Mouse (Mus musculus): ENCODE results near the gene Irak3.
"Not testable (repeated sequence)": the region's sequence is repeated elsewhere in the genome, so short reads cannot be mapped to it uniquely, and the experiment has no call there.

The Irak3 gene

DNA sequence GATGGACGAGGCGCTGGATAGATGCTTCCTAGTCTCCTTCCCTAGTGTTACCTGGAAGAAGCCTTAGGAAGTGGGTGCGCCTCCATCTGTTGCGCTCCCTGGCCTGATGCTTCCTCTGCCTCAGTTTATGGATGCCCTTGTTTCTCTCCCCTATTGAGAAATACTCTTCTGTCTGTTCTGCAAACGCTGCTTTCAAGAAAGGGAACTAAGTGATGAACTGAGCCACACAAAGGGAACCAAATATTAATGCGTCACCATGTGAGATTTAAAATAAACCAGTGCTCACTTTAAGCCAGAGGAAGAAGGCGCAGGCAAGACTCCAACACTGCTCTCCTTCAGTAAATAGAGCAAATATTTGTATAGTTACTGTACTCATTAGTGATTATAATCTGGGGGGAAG lies 38.4 kb downstream of the Irak3 start:
- no peak for DNase-seq (ENCODE audit: low read depth, low spot score)

DNA sequence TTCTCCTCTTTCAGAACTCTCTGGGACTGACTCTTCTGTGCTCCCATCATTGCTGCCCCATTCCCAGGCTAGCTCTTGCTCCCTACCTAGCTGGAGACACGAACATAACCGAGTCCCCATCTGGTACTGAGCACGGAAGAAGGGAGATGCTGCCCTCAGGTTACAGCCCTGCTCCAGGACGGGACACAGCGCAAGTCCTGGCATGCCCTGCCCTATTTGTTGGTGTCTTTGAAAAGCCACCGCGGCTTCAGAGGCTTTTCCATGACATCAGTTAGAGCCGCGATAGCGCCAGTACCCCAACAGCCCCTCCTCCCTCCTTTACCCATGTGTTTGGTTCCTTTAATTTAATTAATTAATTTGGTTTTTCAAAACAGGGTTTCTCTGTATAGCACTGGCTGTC lies 39.1 kb downstream of the Irak3 start:
- DNase-seq (ENCODE audit: low read depth, low spot score): no peak

DNA sequence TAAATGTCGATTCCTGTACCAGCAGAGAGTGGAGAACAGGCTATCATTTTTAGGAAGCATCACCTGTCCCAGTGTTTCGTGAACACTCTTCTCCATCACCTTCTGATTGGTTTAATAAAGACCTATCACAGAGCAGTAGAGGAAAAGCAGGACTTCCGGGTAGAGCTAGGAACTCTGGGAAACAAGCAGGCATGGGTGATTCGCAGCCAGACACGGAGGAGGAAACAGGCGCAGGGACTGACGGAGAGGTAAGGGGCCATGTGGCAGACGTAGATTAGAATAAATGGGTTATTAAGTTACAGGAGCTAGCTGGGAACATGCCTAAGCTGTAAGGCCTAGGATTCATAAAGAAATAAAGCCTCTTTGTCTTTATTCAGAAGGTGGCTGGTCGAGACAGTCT lies 41.4 kb downstream of the Irak3 start:
- DNase-seq (ENCODE audit: low read depth, low spot score): no peak

DNA sequence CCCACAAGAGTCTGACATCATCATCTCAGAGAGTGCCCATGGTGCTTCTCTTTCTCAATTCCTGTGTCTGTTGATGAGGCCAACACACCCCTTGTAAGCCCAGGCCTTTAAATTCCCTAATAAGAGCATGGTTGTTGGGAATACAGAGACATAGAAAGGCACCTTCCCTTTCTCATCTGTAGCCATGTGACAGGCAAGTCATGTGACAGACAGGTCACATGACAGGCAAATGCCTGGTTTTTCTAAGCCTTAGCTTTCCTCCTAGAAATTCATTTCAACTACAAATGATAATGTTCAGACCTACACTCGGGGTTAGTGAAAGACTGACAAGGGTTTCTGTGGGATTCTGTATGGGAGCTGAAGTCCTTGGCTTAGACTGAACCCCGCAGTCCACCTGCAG lies 48.0 kb downstream of the Irak3 start:
- DNase-seq (ENCODE audit: low read depth, low spot score): no peak

DNA sequence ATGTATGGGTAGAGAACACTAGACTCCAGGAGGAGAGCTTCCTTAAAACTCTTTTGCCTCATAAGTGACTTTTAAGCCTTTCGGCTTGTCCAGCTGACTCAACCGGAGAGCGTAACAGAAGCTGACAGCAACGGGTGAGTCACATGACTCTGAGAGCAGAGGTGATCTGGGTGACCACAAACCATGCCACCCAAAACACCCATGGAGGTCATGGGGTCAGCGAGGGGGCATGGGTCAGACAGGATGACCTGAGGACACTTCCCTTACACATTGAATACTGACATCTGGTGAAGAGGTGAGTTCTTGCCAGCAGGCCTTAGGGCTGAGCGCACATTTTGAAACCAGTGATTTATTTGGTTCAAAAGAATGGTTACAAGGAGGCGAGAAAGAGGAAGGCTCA lies 50.3 kb downstream of the Irak3 start:
- DNase-seq (ENCODE audit: low read depth, low spot score): no peak

DNA sequence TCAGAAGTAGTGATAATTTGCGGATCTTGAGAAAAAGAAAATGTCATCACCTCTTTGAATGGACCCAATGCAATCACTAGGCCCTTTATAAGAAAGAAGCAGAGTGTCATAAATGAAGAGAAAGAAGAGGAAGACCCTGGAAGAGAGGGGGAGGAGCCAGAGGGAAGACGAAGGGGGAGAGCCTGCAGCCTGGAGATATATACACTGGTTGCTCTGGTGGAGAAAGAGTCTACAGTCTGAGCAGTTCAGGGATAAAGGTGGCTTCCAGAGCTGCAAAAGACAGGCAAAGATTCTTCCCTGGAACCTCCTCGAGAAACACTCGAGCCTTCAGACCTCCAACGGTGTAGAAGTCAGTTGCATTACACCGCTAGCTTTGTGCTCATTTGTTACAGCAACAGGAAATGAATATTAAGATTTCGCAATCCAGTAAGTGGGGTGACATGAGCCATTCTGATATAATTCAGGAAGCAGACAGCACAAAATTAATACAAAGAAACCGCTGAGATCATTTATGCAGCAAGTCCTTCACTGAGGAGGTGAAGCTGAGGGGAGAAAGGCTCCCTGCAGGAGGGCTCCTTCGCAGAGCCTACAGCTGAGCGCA lies 60.9 kb downstream of the Irak3 start:
- no peak for DNase-seq (ENCODE audit: low read depth, low spot score)

DNA sequence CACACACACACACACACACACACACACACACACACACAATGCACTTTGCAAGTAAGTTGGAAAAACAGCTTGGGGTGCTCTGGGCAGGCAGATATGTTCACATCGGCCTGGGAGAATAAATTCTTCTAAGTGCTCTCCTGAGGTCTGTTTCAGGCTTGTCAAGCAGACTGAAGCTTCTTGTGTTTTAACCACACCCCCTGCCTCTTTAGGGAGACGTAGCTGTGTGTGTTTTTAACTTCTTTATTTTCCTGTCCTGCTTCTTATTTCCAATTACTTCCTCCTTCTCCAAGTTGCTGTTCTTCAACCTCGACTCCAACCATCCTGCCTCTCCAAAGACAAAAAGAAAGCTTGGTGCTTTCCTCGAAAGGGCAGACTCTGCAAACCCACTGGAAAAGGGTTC lies 61.7 kb downstream of the Irak3 start:
- no peak for DNase-seq (ENCODE audit: low read depth, low spot score)

DNA sequence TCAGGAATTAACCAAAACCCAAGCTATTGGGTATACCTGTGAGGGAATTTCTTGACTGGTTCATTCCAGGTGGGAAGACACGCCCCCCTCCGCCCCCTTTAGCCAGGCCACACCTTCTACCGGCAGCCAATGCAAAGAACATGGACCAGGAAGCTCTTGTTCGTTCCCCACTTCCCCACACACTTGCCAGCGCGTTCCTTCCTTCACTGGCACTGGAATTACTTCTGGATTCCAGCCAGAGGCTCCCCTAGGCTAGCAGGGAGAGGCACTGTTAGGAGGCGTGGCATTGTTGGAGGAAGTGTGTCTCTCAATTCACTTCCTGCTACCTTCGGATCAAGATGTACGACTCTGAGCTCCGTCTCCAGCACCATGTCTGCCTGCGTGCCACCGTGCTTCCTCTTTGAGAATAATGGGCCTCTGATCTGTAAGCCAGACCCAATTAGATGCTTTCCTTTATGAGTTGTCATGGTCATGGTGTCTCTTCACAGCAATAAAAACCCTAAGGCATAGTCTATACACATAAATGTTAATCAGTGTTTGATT lies 65.8 kb downstream of the Irak3 start:
- no peak for DNase-seq (ENCODE audit: low read depth, low spot score)

DNA sequence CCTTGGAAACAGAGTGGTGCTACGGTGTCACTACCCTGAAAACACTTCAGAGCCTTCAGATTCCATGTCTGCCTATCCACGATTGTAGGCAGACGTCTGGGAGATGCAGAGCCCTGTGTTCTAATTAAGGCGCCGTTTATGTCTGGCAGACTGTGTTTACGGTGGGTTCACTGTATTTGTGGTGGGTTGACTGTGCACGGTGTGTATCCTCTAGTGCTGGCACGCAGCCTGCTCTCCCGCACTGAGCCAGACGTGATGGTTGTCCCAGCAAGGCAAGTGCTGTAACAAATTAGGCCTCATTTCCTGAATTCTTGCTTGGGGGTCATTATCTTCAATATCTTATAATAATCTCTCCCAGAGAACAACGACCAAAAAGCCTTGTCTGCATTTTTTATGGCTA lies 68.2 kb downstream of the Irak3 start:
- no peak for DNase-seq (ENCODE audit: low read depth, low spot score)

DNA sequence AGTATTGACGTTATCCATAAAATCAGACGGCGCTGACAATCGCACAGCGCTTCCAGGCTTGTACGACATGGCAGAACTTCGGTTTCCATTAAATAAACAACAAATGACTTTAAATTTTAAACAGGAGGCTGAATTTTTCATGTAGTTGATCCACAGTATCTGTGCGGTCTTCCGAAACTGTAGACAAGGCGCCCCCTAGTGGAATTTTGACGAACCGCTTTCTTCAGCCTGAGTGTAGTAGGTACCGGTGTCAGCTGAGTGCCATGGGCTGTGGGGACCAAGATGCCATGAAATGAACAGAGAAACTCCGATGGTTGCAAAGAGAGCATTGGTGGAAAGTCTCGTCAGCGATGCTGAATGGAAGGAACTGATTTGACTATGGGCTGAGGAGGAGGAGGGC lies 71.3 kb downstream of the Irak3 start:
- DNase-seq (ENCODE audit: low read depth, low spot score): no peak

DNA sequence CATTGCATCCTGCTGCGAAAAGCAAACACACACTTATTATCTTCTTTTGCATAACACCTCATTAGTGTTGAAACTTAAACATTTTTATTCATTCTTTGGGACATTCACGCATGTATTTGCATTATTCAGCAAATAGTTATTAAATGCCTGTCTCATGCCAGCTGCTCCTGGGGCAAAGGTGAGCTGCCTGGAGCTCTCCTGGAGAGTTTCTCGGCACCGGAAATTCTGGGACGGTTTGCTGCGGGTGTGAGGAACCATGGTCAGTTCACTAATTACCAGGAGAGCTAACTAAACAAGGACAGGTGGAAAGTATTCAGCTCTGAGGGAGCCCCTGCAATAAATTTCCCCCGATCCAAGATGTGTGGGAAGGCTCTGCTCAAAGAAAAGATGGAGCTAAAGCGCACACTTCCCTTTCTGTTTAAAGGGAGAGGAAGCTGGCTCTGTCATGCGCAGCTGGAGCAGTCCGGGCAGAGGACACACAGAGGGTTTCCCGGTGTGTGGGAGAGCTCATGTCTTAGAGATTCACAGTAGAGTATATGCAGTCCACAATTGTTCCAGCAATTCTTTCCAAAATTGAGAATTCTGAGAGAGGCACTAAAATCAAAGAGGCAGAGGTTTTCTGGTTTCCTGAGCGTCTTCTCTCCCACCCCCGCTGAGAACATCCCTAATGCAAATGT lies 73.2 kb downstream of the Irak3 start:
- DNase-seq (ENCODE audit: low read depth, low spot score): no peak

DNA sequence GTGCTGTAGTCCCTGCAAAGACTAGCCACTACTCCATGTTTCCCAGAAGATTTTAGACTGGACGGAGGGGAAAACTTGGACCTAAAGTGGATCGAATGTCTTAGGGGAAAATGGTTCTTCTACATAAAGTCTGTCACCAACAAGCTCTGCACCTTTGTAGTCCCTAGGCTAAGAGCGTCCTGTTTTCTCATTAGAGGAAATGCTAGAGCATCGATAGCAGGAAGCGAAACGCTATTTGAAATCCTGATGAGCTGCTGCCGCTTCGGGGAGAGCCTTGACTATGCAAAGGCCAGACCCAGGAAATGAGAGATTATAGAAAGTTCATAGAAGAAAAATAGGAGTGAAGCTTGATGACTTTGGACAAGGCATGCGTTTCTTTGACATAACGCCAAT lies 76.5 kb downstream of the Irak3 start:
- no peak for DNase-seq (ENCODE audit: low read depth, low spot score)

DNA sequence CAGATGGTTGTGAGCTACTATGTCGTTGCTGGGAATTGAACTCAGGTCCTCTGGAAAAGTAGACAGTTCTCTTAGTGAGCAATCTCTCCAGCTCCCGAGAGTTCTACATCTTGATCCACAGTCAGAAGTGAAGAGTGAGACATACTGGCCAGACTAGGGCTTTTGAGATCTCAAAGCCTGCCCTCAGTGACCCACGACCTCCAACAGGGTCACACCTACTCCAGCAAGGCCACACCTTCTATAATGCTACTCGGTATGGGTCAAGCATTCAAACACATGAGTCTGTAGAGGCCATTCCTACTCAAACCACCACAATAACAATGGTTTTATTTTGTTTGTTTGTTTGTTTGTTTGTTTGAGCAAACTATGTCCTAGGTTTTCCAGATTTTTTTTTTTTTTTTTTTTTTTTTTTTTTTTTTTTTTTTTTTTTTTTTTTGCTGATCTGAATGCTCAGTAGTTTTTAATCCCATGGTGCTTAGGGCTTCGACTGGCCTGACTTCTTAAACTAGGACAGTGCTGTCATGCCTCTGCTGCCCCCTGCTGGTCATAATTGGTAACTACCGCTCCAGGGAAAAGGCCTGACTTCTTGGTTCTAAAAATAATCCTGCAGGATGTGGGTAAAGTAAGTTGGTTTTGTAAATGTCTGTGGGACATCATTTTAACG lies 77.0 kb downstream of the Irak3 start:
- DNase-seq (ENCODE audit: low read depth, low spot score): no peak

DNA sequence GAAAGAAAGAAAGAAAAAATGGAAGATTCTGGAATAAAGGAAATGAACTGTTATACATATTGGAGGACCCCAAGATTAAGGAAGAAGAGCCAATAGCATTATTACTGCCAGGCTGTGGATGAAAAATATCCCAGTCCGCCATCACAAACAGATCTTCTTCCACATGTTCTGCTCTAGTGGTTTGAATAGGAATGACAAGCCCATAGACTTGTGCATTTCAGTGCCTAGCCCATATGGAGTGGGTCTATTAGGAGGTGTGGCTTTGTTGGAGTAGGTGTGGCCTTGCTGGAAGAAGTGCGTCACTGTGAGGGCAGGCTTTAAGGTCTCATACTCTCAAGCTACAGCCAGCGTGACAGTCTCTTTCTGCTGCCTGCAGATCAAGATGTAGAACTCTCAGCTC lies 78.2 kb downstream of the Irak3 start:
- DNase-seq (ENCODE audit: low read depth, low spot score): no peak

DNA sequence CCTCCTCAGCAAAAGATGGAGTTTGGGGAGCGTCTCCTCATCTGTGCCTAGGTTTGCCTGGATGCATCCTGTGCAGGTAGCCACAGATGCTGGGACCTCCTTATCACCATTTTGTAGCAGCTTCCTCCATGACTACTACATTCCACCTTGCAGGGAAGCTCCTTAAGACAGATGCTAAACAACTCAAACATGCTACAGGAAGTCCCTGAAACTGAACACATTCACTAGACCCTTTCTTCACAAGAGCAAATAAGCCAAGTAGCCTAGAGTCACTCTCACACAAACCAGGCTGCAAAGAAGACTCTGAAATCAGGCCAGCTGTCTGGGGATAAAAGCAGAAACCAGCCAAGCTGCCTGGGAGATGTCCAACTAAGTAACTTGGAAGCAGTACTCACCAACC lies 86.7 kb downstream of the Irak3 start:
- DNase-seq (ENCODE audit: low read depth, low spot score): no peak

DNA sequence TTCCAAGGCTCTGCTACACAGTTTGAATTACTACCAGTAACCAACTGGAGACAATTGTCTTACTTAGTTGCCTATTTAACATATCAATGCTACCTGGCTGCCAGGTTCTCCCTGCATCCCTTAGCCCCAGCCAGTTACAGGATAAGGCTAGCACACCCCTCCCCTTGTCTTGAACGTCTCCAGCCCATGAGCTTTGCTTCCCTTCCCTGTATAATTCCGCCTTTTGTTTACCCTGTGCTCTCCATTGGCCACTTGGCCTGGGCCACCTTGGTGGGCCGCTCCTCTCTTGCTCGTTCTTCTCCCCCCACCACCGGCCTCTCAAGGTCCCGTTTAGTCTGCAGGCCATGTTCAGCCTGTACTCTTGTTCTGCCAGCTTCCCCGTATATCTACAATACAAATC lies 87.4 kb downstream of the Irak3 start:
- no peak for DNase-seq (ENCODE audit: low read depth, low spot score)

DNA sequence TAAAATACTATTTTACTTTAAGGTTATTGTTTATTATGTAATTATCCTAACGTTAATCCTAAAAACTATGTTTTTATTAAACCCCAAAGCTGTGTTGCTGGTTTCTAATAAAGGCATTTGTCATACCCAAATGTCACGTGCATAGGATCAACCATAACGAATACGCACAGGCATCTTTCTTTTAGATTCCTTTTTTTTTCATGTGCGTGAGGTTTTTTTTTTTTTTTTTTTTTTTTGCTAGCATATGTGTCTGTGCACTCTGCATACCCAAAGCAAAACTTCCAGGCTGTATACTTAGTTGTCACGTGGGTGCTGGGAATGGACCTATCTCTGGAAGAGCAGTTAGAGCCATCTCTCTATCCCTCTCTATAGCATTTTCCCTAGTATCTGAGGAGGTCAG lies 88.0 kb downstream of the Irak3 start:
- no peak for DNase-seq (ENCODE audit: low read depth, low spot score)

DNA sequence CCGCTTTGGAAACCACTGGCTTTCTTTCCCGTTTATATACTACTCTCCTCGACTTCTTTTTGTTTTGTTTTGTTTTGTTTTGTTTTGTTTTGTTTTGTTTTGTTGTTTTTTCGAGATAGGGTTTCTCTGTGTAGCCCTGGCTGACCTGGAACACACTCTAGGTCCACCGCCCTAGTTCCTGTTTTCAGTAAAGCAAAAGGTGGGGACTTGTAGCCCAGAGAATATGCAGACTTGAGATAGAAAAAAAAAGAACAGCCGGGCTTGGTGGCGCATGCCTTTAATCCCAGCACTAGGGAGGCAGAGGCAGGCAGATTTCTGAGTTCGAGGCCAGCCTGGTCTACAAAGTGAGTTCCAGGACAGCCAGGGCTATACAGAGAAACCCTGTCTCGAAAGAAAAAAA lies 88.4 kb downstream of the Irak3 start:
- not testable (repeated sequence) for DNase-seq (ENCODE audit: low read depth, low spot score)

DNA sequence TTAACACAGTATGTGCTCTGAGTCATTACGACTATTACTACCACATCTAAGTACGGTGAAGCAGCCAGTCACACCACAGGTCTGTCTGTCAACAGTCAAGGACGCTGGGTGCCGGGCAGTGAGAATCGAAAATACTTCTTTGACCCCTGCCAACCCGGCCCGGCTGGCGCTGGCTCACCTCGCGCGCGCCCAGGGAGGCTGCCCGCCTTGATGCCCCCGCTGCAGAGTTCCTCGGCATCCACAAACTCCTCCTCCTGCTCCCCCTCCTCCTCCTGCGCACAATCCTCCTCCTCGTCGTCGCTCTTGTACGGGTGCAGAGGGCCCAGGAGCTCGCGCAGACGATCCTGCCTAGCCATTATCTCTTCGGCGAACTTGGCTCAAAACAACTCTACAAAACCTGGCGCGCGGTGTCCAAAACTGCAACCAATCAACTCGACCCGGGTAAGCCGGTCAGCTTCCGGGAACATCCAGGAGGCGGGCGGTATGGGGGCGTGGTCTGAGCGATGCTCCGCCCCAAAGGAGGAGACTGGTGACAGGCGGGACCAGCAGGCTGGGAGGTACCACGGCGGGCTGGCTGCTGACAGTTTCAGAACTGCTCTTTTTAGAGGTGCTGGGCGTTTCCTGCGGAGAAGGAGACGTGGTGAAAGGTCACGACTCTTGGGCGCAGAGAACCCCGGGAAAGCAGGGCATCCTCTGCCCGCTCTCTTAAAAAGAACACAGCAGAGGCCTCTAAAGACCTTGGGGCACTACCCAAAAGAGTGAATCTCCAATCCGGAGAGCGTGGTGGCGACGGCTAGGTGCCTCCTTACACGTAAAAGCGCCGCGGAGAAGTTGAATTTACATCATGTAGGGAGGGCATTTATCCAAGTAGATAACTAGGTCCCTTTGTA lies 89.2 kb downstream of the Irak3 start, which contains the start of gene Helb:
Helb (minus strand) TSS at position 481 of the 890 bp plus-strand sequence.
- peak; percentile 92 for DNase-seq (ENCODE audit: low read depth, low spot score)

DNA sequence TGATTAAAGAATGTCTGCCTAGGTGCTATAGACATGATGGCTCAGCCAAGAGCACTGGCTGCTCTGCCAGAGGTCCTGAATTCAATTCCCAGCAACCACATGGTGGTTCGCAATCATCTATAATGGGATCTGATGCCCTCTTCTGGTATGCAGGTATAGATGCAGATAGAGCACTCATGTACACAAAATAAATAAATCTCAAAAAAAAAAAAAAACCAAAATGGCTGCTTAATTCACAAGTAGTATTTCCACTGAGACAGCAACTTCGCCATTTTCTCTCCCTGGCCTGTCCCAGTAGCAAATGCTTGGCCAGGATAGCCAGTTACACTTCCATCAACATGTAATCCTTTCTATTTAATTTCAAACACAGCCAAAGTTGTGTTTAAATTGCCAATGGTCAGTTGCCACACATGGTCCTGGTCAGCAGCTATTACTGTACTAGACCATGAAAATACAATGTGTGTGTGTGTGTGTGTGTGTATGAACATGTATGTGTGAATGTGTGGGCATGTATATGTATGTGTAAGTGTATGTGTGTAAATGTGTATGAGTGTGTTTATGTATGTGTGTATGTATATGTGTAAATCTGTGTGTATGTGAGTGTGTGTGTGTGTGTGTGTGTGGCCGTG lies 90.1 kb downstream of the Irak3 start:
- DNase-seq (ENCODE audit: low read depth, low spot score): no peak

DNA sequence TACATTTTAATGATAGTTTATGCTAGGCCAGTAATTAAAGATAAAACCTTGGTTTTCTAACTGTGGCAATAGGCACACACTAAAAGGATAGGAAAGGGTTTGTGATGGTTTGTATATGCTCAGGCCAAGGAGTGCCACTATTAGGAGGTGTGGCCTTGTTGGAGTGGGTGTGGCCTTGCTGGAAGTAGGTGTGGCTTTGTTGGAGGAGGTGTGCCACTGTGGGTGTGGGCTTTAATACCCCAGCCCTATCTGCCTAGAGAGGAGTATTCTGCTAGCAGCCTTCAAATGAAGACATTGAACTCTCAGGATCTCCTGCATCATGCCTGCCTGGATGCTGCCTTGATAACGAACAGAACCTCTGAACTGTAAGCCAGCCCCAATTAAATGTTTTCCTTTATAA lies 101.1 kb downstream of the Irak3 start:
- no peak for DNase-seq (ENCODE audit: low read depth, low spot score)

DNA sequence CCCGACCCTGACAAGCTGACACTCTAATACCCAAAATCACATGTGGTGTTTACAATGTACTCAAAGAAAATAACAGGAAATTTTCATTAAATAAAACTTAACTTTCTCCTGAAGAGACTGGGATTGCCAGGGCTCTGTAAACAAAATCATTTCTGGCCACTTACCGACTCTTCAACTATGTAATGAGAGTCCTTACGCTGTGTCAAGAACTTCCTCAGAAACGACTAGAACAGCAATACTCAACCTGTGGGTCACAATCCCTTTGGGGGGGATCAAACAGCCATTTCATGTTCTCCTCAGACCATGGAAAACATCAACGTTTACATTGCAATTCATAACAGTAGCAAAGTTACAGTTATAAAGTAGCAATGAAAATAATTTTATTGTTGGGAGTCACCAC lies 104.4 kb downstream of the Irak3 start:
- DNase-seq (ENCODE audit: low read depth, low spot score): no peak
